Mouse (Mus musculus) liver, embryonic 11.5 days (tissue): ENCODE measurements around the gene Rab6b. TPM values are rescaled to one million over a fixed set of nuclear protein-coding genes. Genes with fewer than 3 reads are reported as not detected.
"Not testable (repeated sequence)": the region's sequence is repeated elsewhere in the genome, so short reads cannot be mapped to it uniquely, and the experiment has no call there.

ENCODE experiments used
- ATAC-seq: fragments of 200-750 bp; cut with Nextera tagmentation; replicated peaks from 2 replicates; pipeline ENCODE4 v1.8.0; 2017; ENCODE audit warnings: moderate number of reproducible peaks, mild to moderate bottlenecking, moderate TSS enrichment, moderate library complexity; ENCODE audit not compliant: low FRiP score
- DNase-seq: peaks from one replicate; pipeline ENCODE4 v3.0.0-alpha.2; 2017; ENCODE audit warnings: low spot score
- H3K27ac ChIP-seq: fragments of 300-500 bp; sonication (generic); 2 replicates; pipeline ENCODE4 v1.5.1; 2014; ENCODE audit warnings: mild to moderate bottlenecking, low read depth, low read length, control low read depth
- H3K27me3 ChIP-seq: fragments of 300-500 bp; sonication (generic); replicated peaks from 2 replicates; pipeline ENCODE4 v1.6.1; 2014; ENCODE audit warnings: low read length, mixed read lengths; ENCODE audit not compliant: control insufficient read depth, insufficient read depth
- H3K36me3 ChIP-seq: fragments of 300-500 bp; sonication (generic); 2 replicates; pipeline ENCODE4 v1.6.1; 2014; ENCODE audit warnings: mild to moderate bottlenecking, low read length, moderate library complexity, mixed read lengths; ENCODE audit not compliant: control insufficient read depth, insufficient read depth
- H3K4me1 ChIP-seq: fragments of 300-500 bp; sonication (generic); replicated peaks from 2 replicates; pipeline ENCODE4 v1.6.1; 2014; ENCODE audit warnings: low read length, mixed read lengths; ENCODE audit not compliant: control insufficient read depth, insufficient read depth
- H3K4me2 ChIP-seq: fragments of 300-500 bp; sonication (generic); 2 replicates; pipeline ENCODE4 v1.6.1; 2014; ENCODE audit warnings: mild to moderate bottlenecking, control low read depth, moderate library complexity
- H3K4me3 ChIP-seq: fragments of 300-500 bp; sonication (generic); 2 replicates; pipeline ENCODE4 v1.5.1; 2014; ENCODE audit warnings: low read depth, low read length, control low read depth
- H3K9ac ChIP-seq: fragments of 300-500 bp; sonication (generic); 2 replicates; pipeline ENCODE4 v1.6.1; 2014; ENCODE audit warnings: low read depth, low read length, control low read depth
- H3K9me3 ChIP-seq: fragments of 300-500 bp; sonication (generic); 2 replicates; pipeline ENCODE4 v1.6.1; 2016; ENCODE audit warnings: low read length, inconsistent platforms, mixed read lengths; ENCODE audit not compliant: control insufficient read depth
- WGBS: fragments of 180-500 bp; shearing (Covaris S2); extraction: QIAGEN DNeasy Blood & Tissue Kit; methylation state at CpG from one replicate; pipeline ENCODE4 v1.1.7; 2014; 5-methylcytosine and 5-hydroxymethylcytosine counted together
- polyA plus RNA-seq: library from polyadenylated mRNA; unstranded; fragments of >200 nt; fragmentation: Nextera tagmentation; extraction: Ambion mirVana; gene quantifications from 2 replicates; pipeline ENCODE4 v1.2.1, GENCODE M21; 2014

Rab6b gene
- polyA plus RNA-seq, 1 experiment from 2014 or later, result 0.44 TPM

GRCm38 (mm10) chr9:103145351-103145750, 33.8 kb downstream of the Rab6b start:
- Histone ChIP-seq H3K4me1 (no peaks in the 10 kb centered on the region), H3K4me2 (no peak overlapping the region), H3K27ac (no peak overlapping the region), H3K27me3 (no peaks in the 10 kb centered on the region), H3K9ac (no peak overlapping the region), H3K36me3 (no peaks in the 10 kb centered on the region), H3K9me3 (no peaks in the 10 kb centered on the region), H3K4me3 (no peak overlapping the region)
- DNase-seq (no peak), ATAC-seq (no peak)
- 54% methylated on average over 5 of the region's 5 CpGs for WGBS

GRCm38 (mm10) chr9:103146257-103146656, 34.7 kb downstream of the Rab6b start:
- DNase-seq (no peak), ATAC-seq (no peak)
- Histone ChIP-seq H3K9ac (no peak overlapping the region), H3K4me3 (no peak overlapping the region), H3K27ac (no peak overlapping the region), H3K27me3 (no peaks in the 10 kb centered on the region), H3K9me3 (no peaks in the 10 kb centered on the region), H3K36me3 (no peaks in the 10 kb centered on the region), H3K4me1 (no peaks in the 10 kb centered on the region), H3K4me2 (no peak overlapping the region)
- WGBS, result 79% methylated on average over 10 of the region's 10 CpGs

DNA sequence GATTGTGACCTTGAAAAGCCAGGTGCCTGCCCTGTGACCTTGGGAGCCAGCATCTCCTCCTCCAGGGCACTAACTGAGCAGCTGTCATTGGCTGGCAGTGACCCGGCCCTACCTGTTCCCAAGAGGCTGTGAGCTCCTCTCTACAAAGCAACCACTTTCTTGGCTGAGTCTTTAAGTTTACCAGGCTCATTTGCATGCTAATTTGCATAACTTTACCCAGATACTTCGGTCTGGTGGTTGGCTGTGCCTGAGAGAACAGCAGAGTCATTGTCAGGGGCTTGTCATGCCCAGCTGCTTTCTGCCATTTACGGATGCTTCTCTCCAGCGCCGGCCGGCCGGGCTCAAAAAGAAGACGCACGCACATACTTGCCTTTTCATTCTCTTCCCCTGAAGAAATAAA, 35.1 kb downstream of the Rab6b start:
- H3K4me2 ChIP-seq, result no peak overlapping the region
- 58% methylated on average over 9 of the region's 9 CpGs for WGBS

GRCm38 (mm10) chr9:103147103-103147502, 35.5 kb downstream of the Rab6b start:
- Histone ChIP-seq H3K9ac (no peak overlapping the region), H3K9me3 (no peaks in the 10 kb centered on the region), H3K4me1 (no peaks in the 10 kb centered on the region), H3K4me2 (no peak overlapping the region), H3K27me3 (no peaks in the 10 kb centered on the region), H3K36me3 (no peaks in the 10 kb centered on the region), H3K27ac (no peak overlapping the region), H3K4me3 (no peak overlapping the region)
- ATAC-seq (no peak), DNase-seq (no peak)
- 76% methylated on average over 13 of the region's 13 CpGs for WGBS

More for the DNA sequence above, 35.1 kb downstream of the Rab6b start:
- H3K4me3 ChIP-seq, result no peak overlapping the region
- DNase-seq (no peak), ATAC-seq (no peak)
- H3K27me3 ChIP-seq, result no peaks in the 10 kb centered on the region
- no peaks in the 10 kb centered on the region for H3K9me3 ChIP-seq
- H3K9ac ChIP-seq, result no peak overlapping the region
- no peaks in the 10 kb centered on the region for H3K36me3 ChIP-seq
- no peaks in the 10 kb centered on the region for H3K4me1 ChIP-seq
- H3K27ac ChIP-seq, result no peak overlapping the region

- H3K27me3 ChIP-seq, result no peaks in the 10 kb centered on the region
- H3K36me3 ChIP-seq, result no peaks in the 10 kb centered on the region
- DNase-seq, result no peak
- H3K9ac ChIP-seq, result no peak overlapping the region
- H3K4me2 ChIP-seq, result no peak overlapping the region
- ATAC-seq, result no peak
- no peak overlapping the region for H3K4me3 ChIP-seq
- no peaks in the 10 kb centered on the region for H3K4me1 ChIP-seq
- H3K27ac ChIP-seq, result no peak overlapping the region
- no peaks in the 10 kb centered on the region for H3K9me3 ChIP-seq
- 71% methylated on average over 12 of the region's 12 CpGs for WGBS
These were observed 37.6 kb downstream of the Rab6b start for GRCm38 (mm10) chr9:103149074-103149799.

DNA sequence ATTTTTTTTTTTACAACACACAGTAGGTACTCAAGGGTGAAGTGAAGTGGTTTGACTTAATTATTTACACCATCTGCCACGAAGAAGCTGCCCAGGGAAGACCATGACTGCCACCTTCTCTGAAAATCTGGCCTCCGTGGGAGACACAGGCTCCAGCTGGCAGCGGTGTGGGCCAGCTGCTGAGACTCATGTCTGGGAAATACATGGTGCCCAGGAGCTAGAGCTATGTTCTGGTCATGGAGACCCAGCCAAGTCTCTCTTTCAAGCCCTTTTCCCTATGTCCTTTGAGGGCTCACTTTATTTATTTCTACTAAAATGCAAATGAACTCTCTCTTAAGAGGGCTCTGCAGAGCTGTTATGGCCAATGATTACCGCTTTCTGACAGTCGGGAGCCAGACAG, 41.7 kb downstream of the Rab6b start:
- Histone ChIP-seq H3K36me3 (no peaks in the 10 kb centered on the region), H3K27me3 (no peaks in the 10 kb centered on the region), H3K27ac (no peak overlapping the region), H3K9ac (no peak overlapping the region), H3K4me1 (no peaks in the 10 kb centered on the region), H3K4me2 (no peak overlapping the region), H3K4me3 (no peak overlapping the region), H3K9me3 (no peaks in the 10 kb centered on the region)
- 73% methylated on average over 5 of the region's 5 CpGs for WGBS
- no peak for ATAC-seq
- no peak for DNase-seq

DNA sequence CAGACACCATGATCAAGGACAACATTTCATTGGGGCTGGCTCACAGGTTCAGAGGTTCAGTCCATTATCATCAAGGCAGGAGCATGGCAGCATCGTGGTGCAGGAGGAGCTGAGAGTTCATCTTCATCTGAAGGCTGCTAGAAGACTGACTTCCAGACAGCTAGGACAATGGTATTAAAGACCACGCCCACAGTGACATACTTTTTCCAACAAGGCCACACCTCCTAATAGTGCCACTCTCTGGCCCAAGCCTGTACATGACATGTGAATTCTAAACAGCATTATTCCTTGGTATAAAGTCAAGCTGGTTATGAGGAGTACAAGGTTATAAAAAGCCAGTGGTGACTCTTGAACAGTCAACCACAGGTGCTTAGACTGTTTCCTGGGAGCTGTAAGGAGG, 43.0 kb downstream of the Rab6b start:
- Histone ChIP-seq H3K9ac (no peak overlapping the region), H3K27me3 (no peaks in the 10 kb centered on the region), H3K27ac (no peak overlapping the region), H3K4me3 (no peak overlapping the region), H3K9me3 (no peaks in the 10 kb centered on the region), H3K4me1 (no peaks in the 10 kb centered on the region), H3K36me3 (no peaks in the 10 kb centered on the region), H3K4me2 (no peak overlapping the region)
- no peak for ATAC-seq
- 63% methylated on average over 2 of the region's 2 CpGs for WGBS
- no peak for DNase-seq

GRCm38 (mm10) chr9:103155158-103155557, 43.6 kb downstream of the Rab6b start:
- H3K36me3 ChIP-seq, H3K4me1 ChIP-seq, H3K27ac ChIP-seq, ATAC-seq, H3K9me3 ChIP-seq, H3K4me2 ChIP-seq, H3K27me3 ChIP-seq, H3K4me3 ChIP-seq, H3K9ac ChIP-seq, DNase-seq: not testable (repeated sequence)
- WGBS, result 86% methylated on average over 7 of the region's 7 CpGs

DNA sequence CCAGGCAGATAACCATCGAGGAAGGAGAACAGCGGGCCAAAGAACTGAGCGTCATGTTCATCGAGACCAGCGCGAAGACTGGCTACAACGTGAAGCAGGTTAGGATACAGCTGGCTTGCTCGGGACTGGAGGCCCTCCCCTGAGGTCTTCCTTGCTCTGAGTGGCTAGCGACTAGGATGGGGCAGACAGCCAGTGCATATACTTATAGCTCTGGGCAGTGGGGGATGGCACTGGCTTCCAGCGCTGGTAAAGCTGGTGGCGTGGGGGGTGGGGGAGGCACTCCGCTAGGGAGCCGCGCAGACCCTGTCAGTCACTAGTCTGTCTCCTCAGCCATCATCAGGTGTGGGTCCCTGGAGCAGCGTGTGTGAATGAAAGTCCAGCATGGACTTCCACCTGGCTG, 52.2 kb downstream of the Rab6b start:
- DNase-seq, result no peak
- H3K36me3 ChIP-seq, result no peaks in the 10 kb centered on the region
- H3K9me3 ChIP-seq, result no peaks in the 10 kb centered on the region
- no peak overlapping the region for H3K4me3 ChIP-seq
- no peak overlapping the region for H3K9ac ChIP-seq
- no peaks in the 10 kb centered on the region for H3K4me1 ChIP-seq
- no peak overlapping the region for H3K27ac ChIP-seq
- 70% methylated on average over 15 of the region's 15 CpGs for WGBS
- no peak for ATAC-seq
- H3K27me3 ChIP-seq, result no peaks in the 10 kb centered on the region
- no peak overlapping the region for H3K4me2 ChIP-seq
